Mouse (Mus musculus): ENCODE measurements around the gene Ccdc71l.

Gene Ccdc71l

DNA sequence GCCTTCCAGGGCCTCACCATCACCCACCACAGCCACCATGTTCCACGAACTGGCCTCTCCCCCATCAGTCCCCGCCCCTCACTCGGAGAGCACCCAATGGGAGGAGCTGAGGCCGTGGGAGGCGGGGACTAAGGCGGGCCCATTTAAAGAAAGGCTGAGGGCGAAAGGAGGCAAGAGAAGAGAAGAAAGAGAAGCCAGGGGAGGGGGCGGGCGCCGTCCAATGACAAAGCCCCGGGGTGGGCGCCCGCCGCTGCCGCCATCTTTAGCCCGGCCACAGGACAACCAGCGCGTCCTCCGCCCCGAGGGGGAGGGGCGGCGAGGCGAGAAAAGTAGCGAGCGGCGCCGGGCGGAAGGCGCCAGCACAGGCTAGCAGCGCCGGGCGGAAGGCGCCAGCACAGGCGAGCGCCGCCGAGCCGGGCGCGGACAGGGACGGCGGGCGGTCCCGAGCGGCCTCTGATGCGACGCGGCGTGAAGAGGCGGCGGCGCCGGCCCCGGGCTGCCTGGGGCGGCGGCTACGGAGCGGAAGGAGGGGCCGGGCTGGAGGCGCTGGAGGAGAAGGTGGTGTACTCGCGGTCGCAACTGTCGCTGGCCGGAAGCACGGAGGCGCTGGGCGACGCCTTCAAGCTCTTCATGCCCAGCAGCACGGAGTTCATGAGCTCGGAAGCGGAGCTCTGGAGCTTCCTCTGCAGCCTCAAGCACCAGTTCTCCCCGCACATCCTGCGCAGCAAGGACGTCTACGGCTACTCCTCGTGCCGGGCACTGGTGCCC lies at the start of gene Ccdc71l:
TSS of gene Ccdc71l (plus strand) at position 177 of the 768 bp plus-strand sequence.
- peak; percentile 80 to 87 for DNase-seq

DNA sequence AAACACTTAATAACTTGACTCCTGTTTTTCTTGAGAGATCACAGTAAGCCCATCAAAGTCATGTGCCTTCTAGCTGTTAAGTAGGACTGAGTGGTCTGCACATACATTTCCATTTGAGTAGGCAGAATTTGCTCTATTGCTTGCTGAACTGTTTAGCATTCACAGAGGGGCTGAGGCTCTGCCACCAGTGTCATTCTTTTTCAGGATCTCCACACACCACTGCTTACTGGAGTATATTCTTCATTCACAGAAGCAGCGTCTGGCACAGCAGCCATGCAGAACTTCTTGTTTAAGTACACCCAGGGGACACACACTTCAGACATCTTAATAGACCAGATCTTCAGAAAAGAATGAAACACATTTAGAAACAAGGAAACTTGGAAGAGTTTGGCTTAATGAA lies 39.4 kb upstream of the Ccdc71l start:
- DNase-seq, result no peak

GRCm38 (mm10) chr12:32343487-32343886 lies 35.0 kb upstream of the Ccdc71l start:
- no peak for DNase-seq

DNA sequence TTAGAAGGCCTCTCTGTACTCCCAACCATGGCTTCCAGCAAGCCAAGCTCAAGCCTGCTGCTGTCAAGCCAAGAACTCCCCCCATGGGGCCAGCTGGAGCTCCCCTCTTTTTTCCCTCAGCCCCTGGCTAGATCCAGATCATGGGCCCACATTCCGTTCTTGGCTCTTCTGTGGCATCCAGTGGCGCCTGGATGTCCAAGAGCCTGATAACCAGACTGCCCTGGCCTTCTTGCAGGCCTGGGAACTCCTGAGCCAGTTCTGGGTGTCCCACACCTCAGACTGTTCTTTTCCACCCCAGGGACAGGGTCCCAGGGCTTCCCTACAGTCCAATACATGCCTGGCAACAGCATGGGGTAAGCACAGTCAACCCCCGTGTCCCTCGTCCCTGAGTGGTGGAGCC lies 32.4 kb upstream of the Ccdc71l start:
- no peak for DNase-seq

- no peak for DNase-seq
Measured at GRCm38 (mm10) chr12:32348493-32348892, 30.0 kb upstream of the Ccdc71l start.

GRCm38 (mm10) chr12:32351874-32352273 lies 26.6 kb upstream of the Ccdc71l start:
- no peak for DNase-seq

- peak; percentile 88 to 90 for DNase-seq
Measured at GRCm38 (mm10) chr12:32379296-32379725, 807 bp downstream of the Ccdc71l start.

- no peak for DNase-seq
Measured at GRCm38 (mm10) chr12:32379731-32380130, 1.2 kb downstream of the Ccdc71l start.

DNA sequence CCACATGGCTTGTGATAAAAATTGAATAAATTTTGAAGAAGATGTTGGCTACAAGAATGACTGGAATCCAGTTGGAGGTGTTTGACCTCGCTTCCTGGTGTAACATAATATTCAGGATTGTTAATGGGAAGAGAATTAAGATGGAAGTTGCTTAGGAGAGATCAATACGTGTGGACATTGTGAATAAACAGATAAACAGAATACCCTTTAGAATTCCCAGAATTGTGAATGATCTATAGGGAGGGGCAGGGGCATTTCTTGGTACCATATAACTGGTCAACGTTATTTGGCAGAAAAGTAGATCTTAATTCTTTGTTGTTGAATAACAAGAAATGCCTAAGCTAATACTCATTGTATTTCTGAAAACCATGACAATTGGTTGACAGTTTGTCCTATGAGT lies 2.0 kb downstream of the Ccdc71l start:
- no peak for DNase-seq

GRCm38 (mm10) chr12:32381011-32381410 lies 2.5 kb downstream of the Ccdc71l start:
- no peak for DNase-seq

DNA sequence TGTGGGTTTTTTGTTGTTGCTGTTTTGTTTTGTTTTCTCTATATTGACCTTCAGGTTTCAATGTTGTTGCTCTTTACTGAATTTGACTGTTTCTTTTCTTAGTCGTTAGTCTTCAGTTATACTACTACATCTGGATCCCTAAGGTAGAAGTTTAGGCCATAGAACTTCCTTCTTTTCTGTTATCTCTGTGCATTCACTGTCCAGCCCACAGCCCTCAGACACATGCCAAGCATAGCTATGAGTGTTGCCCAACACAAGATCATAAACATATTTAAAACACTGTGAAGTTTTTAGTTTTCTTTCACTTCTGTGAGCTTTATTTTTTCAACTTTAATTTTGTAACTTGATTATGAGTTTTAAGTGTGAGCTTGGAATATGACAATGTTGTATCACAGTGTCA lies 41.0 kb downstream of the Ccdc71l start:
- no peak for DNase-seq

- DNase-seq, result no peak
Measured at GRCm38 (mm10) chr12:32427832-32428231, 49.3 kb downstream of the Ccdc71l start.

- no peak for DNase-seq
Measured at GRCm38 (mm10) chr12:32431004-32431403, 52.5 kb downstream of the Ccdc71l start.

All from cerebellum, postnatal 25 days (tissue).